Mouse (Mus musculus): Measurements from ENCODE around the gene Tfpi. TPM values are rescaled to one million over a fixed set of nuclear protein-coding genes. Genes with fewer than 3 reads are reported as not detected.

Tfpi gene
- polyA plus RNA-seq (2017; shearing (Covaris generic)): 1 to 10 TPM; 3.9 to 6.5 TPM

DNA sequence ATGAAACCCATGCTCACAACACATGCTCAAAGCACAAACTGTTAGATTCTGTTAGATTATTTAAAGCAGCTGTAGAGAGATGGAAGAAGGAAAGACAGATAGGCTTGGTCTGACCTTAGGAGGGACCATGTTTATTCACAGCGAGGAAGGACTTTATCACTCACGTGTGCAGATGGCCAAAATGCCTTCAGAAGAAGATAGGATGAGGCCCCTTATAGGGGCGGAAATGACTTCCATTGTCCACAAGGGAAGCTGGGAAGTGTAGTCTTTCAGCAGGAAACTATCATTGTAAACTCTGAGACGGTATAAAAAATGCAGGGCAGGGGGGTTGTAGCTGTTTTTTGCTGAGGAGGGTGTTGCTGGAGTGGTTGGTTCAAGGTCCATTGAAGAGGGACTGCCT lies at the start of gene Tfpi:
Gene Tfpi, minus strand, starts transcription at position 199 of the 400 bp plus-strand sequence.
- peak; percentile 26 for ATAC-seq

DNA sequence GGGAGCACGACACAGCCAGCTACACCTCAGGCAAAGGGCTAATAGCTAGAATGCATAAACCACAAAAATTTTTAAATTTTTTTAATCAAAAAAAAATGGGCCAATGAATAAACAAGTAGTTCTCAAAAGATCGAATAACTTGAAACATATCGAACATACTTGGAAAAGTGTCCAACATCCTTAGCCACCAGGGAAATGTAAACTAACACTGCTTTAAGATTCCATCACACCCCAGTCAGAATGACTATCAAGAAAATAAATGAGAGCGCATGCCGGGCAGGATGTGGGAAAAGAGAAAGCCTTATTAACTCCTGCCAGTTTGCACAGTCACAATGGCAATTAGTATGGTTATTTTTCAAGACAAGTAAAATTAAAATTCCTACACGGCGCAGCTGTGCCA lies 49.6 kb upstream of the Tfpi start:
- no peak for ATAC-seq

DNA sequence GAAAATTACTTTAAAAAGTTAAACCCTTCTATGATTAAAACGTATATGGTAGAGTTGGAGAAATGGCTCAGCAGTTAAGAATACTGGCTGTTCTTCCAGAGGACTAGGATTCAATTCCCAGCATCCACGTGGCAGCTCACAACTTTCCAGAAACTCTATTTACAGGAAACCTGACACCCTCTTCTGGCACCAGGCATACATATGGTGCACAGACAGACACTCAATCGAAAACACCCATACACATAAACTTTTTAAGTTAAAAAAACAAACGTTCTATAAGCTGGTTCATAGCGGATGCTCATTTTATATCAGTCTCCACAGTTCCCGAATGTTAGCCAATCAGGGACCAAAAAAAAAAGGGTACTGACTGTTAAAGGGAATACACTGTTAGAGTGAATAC lies 49.2 kb upstream of the Tfpi start:
- ATAC-seq: no peak

DNA sequence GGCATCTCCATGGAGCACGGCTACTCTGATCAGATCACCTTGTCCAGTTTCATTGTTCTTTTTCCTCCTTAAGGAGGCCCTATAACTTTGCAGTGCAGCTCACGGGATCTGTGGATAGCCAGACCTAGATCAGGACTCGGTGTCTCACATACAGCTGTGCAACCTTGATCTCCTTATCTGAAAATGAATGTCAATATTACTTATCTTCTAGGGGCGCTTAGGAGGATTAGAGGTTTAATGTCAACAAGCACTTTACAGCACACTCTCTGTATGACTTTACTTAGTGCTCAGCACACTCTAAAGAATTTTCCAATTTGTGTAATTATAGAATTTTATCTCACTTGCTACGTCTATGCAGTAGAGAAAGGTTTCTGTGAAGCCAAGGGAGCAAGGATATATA lies 48.5 kb upstream of the Tfpi start:
- ATAC-seq: no peak

DNA sequence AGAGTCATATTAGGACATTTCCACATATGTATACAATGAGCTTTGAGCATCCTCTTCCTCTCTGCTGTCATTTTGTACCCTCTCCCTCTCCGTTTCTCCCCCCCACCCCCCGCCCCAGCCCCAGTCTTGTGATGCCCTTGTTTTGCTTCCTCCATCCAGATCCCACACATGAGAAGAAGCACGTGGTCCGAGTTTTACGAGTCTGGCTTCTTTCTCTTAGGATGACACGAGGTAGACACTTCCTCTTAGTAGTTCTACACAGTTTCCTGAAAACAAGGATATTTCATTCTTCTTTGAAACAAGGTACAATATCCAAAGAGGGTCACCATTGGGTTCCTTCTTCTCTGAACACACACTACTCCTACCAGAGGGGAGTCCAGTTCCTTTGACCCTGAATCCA lies 47.4 kb upstream of the Tfpi start:
- ATAC-seq: no peak

DNA sequence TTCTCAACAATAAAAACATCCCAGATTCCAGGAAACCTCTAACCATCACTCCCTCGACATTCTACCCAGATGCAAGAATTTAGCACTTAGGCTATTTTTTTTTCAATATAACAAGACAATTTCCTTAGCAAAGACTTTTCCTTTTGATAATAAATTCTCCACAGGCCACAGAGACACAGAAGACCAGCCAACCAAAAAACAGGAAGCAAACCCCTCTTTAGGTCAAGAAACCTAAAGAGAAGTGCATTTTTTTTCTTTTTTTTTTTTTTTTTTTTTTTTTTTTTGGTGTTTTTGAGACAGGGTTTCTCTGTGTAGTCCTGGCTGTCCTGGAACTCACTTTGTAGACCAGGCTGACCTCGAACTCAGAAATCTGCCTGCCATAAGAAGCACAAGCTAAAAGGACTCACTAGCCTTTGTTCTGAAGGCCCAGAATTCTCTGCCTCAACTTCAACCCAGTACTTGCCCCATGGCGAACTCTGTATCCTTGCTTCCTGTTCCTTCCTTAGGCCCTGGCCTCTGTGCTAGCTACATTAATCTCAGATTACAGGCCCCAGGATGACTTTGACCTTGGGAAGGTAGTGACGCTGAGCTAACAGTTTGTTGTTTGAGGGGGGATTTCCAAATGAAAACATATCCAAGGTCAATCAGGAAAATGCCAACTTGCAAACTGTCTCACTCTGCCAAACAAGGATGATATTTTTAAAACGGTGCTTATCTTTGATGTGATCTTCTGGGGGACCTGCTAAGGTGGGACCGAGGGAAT lies 46.7 kb upstream of the Tfpi start:
- ATAC-seq: no peak

DNA sequence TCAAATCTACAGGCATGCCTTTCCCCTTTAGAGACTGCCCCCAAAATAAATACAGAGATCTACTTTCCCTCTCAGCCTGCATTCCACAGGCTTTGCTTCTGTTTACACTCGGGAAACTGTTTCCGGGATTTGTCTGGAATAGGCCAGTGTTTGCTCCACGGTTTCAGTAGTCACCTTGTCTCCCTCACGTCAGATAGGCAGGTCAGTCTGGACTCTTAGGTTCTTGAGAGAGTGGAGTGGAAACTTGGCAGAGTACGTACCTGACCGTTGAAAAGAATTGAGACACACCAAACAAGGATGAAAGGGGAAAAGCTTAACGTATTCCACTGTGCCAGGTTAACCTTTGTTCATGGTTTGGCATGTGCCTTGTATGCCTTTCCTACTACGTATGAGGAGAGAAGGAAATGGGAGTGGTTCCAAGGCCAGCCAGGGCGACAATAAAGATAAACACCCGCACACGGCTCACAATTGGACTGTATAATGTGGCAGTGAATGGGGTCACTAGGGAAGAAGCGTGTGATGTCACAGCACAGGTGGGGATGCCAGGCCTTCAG lies 43.0 kb upstream of the Tfpi start:
- no peak for ATAC-seq

DNA sequence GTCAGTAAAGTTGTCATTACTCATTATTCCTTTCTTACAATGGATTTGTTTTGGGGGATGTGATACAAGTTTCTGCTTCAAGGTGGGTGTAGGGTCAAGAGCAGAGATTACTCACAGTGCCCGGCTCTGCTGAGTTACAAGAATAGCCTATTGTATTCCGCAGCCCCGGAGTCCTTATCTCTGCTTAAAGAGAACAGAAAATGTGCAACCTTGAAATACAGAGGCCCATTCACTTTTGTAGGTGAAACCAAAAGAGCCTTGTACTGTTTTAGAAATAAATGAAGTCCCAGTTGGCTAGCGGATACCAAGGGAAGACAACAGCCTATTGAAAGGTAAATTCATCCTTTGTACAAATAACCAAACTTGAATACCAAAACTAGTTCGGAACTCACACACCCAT lies 42.2 kb upstream of the Tfpi start:
- ATAC-seq: no peak

DNA sequence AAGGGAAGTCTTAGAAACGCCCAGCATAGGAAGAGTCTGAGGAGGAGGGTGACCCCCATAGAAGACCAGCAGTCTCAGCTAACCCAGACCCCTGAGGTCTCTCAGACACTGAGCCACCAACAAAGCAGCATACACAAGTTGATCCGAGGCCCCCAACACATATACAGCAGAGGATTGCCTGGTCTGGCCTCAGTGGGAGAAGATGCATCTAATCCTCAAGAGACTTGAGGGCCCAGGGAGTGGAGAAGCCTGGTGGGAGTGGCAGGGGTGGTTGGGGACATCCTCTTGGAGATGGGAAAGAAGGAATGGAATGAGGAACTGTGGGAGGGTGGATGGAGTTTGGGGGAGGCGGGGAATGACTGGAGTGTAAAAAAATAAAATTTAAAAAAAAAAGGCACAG lies 36.7 kb upstream of the Tfpi start:
- no peak for ATAC-seq

DNA sequence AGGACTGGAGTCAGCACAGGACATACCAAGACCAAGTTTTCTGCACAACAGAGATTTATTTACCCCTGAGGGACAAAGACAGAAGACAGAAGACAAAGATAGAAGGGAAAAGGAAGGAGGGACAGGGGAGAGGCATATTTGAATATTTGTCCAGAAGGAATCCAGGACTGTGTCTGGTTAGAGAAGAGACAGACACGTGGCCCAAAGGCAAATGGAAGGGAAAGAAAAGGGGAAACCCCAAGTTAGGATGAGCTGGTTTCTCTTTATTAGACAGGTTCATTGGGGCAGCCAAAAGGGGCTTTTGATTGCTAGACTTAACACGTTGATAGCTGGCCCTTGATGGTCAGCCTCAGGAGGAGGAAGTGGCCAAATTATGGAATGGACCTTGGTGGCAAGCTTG lies 34.9 kb upstream of the Tfpi start:
- peak; percentile 59 for ATAC-seq

DNA sequence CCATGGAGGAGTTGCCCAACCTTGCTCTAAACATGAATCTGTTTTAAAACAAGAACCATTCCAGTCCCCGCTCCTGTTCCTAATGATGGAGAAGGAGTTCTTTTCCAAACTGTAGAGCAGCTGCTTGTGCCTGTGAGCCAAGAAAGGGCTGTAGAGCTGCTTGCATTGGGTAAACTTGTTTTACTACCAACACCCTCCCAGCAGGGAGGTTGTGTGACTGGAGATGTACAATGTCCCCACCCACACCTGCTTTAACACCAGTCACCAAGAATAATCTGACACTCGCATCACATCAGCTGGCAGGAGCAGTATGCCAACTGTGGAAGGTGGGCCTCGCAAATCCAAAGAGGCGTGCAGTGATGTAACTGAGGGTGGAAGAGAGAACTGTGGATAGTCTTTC lies 34.5 kb upstream of the Tfpi start:
- no peak for ATAC-seq

DNA sequence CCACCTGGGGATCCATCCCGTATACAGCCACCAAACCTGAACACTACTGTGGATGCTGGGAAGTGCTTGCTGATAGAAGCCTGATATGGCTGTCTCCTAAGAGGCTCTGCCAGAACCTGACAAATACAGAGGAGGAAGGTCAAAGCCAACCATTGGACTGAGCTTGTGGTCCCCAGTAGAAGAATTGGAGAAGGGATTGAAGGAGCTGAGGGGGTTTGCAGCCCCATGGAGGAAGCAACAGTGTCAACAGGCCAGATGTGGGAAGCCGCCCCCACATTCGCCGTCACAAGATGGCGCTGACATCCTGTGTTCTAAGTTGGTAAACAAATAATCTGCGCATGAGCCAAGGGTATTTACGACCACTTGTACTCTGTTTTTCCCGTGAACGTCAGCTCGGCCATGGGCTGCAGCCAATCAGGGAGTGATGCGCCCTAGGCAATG lies 28.4 kb upstream of the Tfpi start:
- ATAC-seq: peak; percentile 93

DNA sequence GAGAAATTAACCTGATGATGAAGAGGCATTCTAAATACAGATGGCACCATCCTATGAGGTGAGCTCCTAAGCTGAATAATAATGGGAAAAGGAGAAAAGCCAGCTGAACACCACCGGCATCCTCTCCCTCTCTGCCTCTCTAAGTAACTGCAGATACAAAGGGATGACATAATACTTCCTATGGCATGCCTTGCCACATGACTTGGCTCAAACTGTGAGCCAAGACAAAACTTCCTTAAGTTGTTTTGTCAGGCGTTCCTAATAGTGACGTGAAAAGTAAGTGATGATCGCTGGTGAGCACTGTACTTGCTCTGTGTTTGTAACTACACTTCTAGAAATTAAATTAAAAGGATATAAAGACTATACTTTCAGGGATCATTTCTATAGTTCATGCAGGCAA lies 27.7 kb upstream of the Tfpi start:
- no peak for ATAC-seq

DNA sequence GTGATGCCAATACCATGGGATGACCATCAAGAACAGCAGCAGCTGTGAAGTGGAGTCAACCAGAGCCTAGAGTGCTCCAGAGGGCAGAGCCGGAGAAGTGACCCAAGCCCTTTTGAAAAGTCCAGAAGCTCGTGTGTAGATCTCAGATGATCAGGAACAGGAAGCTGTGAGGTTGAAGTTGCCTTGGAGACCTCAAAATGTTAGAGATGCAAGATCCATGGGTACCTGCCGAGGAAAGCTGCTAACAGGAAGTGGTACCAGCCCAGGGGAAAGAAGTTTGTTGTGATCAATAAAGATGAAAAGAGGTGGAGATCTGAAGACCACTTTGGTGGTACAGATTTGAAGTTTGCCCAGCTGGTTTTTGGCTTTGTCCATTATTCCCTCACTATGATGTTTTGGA lies 22.3 kb upstream of the Tfpi start:
- peak; percentile 72 for ATAC-seq

DNA sequence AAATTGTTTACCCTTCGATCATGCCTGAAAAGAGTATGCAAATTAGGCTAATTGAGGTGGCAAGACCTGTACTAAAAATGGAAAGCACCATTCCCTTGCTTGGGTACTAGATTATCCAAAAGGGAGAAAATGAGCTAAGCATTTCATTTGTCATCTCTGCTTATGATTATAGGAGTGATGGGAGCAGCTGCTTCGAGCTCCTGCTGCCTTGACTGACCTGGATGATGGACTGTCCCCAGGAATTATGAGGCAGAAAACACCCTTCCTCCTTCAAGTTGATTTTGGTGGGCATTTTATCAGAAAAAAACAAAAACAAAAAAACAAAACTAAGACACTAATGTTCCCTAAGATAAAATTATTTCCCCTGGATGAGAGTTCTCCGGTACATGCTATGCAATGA lies 18.5 kb upstream of the Tfpi start:
- ATAC-seq: no peak

DNA sequence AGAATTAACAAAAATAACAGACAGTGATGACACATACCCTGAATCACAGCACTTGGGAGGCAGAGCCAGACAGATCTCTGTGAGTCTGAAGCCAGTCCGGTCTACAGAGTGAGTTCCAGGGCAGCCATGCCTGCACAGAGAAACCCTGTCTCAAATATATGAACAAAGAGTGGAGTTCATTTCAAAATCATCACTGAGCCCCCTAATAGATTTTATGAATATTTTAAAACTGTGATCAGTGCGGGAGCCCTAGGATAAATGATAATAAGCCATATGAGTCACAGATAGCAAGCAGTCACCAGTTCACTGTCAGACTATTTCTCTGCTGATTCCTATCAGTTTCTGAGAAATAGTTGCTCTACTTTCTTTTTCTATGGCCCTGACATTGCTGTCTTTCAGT lies 17.1 kb upstream of the Tfpi start:
- no peak for ATAC-seq

DNA sequence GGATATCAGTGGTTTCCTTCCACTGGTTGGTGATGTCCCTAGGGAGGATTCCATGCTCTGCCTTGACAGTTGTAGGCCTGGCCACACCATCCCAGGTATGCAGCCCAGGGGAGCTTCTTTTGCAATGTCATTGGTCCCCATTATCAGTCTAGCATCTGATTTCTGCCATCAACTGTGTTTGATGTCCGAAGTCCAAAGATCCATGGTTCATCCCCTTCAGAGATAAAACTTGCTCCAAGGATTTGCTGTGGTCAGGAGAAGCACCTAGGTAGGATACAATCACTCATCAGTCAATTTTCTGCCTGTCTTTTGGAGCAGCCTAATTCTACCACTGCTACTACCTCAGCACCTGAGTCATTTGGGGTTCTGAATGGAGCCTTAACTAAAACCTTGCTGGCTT lies 15.1 kb upstream of the Tfpi start:
- no peak for ATAC-seq

DNA sequence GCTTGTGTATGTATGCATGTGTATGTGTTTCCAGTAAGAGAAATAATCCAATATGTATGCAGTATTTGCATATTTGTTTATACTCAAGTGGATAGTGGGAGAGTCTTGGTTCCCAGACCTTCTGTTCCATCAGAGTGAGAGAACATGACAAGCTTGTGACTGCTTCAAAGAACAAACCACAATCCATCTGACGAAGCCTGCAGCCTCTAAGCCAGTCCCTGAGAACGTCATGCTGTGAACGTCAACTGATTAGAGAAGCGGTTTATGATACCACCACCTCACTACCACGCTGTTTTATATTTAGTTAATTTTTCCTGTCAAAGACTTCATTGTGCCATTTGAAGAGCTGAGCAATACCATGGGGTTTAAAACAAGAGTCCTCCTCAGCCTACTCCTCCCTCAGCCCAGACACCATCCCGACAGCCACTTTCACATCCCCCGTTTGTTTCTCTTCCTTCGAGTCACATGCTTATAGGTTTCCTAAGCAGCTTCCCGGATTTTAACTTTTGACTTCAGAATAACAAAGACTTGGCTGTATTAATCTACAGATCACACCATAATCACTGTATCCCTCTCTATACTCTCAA lies 11.2 kb upstream of the Tfpi start:
- ATAC-seq: no peak

DNA sequence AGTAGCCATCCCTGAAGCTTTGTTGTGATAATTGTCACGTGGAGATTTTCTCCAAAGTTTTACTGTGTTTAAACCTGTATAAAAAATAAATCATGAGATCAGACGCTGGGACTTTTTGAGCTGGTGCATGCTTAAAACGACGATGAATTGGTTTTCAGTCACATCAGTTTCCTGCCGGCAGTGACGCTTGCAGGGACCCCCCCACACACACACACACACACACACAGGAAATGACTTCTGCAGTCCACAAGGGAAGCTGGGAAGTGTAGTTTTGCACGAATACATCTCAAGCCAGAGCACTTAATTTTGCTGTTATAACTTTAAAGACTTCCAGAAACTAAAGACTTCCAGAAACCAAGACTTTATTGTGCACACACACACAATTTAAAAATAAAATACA lies 5.3 kb upstream of the Tfpi start:
- peak; percentile 94 for ATAC-seq

DNA sequence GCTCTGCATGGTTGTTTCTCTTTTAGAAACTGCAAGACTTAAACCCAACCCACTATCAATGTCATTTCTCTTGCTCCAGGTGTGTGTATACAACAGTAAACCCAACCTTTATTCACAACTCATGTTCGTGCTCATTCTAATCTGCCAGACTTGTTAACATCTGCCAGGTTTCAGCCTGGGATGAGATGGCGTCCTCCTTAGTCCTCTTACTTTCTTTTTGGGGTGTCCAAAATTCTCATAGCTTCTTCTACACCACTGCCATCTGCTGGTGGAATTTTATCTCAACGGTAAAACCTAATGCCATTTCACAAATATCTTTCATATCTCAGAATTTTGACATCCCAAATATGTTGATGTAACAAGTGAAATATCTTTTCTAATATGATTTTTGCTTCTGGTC lies 2.5 kb upstream of the Tfpi start:
- peak; percentile 60 for ATAC-seq

DNA sequence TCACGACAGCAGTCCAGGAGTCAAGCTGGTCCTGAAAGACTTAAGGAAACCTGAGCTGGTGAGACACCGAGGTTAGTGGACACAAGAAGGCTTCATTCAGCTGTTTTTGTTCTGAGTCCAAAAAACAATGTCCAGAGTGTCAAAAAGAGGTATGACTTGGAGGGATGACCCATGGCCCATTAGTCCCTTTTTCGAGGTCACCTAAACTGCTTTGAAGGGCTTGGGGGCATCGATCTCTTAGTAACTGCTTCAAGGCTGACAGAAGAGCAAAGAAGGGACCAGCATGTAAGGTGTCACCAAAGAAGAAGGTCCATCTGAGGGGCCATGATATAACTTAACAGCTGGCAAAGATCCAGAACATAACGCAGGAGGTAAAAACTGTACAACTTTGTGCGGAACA lies 1.2 kb upstream of the Tfpi start:
- no peak for ATAC-seq

DNA sequence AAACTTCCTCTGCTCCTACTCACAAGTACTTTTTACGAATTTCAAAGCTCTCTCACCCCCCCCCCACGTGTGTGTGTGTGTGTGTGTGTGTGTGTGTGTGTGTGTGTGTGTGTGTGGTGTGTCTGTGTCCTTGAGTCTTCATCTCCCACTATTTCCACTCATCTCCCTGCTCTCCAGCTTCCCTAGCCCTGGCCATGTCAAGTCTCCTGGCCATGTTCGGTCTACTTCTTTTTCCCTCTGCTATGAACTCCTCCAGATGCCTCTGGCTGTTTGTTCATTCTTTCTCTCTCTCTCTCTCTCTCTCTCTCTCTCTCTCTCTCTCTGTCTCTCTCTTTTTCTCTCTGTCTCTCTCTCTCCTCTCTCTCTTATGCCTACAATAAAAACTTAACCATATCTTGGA lies 444 bp downstream of the Tfpi start:
- no peak for ATAC-seq

DNA sequence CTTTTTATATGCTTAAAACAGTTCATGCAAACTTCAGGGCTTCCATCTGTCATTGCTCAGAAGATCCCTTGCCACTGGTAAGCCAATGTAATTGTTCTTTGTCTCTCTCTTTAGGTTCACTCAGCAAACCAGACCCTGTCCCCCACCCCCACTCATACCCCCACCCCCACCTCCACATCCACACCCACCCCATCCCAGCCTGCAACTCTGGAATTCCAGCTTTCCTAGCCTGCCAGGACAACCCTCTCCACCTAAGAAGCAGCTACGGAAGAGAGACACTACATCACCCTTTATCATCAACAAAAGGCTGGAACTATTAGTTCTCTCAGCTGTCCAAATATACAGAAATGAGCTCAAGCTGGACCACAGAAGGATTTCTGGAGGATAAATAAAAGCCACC lies 974 bp downstream of the Tfpi start:
- ATAC-seq: no peak

DNA sequence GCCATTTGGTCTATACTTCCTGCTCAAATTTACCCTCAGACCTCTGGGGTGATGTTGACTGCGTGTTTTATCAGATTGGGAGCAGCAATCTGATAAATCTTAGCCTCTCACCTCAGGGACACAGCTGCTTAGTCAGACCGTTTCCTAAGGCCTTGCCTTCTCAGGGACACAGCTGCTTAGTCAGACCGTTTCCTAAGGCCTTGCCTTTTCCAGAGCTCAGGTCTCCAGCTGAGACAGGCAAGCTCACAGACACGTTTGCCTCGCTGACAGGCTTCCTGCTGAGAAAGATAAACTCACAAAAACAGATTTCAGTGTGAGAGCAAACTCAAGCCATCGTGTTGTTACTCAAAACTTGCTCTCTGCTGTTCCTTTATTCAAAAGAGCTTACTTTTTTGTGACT lies 1.9 kb downstream of the Tfpi start:
- ATAC-seq: no peak

Data from CD4-positive, CD25-positive, alpha-beta regulatory T cell, adult 4 months (primary cell).